ENCODE assay signal across 8 mouse cellular contexts in genomic region chr11:6065046-6065521, GRCm38 (mm10). TPM values are rescaled to one million over a fixed set of nuclear protein-coding genes. Genes with fewer than 3 reads are reported as not detected.
A peak's percentile ranks its signal among the peaks of the same experiment; 100 is the strongest.
DNase-seq lines count a peak whose midpoint lies in the region; ATAC-seq and TF ChIP-seq lines count a peak whose summit lies in the region.

No protein-coding gene starts in this region.

- H3K4me1 ChIP-seq in cerebellum, adult 2 months (ENCODE audit: control insufficient read depth, insufficient read depth, low read length) = peaks cover 25% of the 10 kb centered on the region
- H3K4me1 ChIP-seq in forebrain, embryonic 12.5 days = peaks cover 27% of the 10 kb centered on the region
- peaks cover 26% of the 10 kb centered on the region for H3K4me1 ChIP-seq in limb, embryonic 15.5 days
- peaks cover 11% of the 10 kb centered on the region; the same call in 1 of the 2 replicates for H3K4me1 ChIP-seq in stomach, embryonic 16.5 days (ENCODE audit: control insufficient read depth, insufficient read depth, low read length)

- H3K27me3 ChIP-seq in cerebellum, adult 2 months (ENCODE audit: control insufficient read depth, insufficient read depth, low read length) = no peaks in the 10 kb centered on the region
- peaks cover 88% of the 10 kb centered on the region for H3K27me3 ChIP-seq in forebrain, embryonic 12.5 days
- peaks cover 90% of the 10 kb centered on the region for H3K27me3 ChIP-seq in limb, embryonic 15.5 days
- peaks cover 68% of the 10 kb centered on the region for H3K27me3 ChIP-seq in stomach, embryonic 16.5 days (ENCODE audit: control insufficient read depth, insufficient read depth, low read length)

- no peaks in the 10 kb centered on the region for H3K36me3 ChIP-seq in forebrain, embryonic 12.5 days (replicated peaks)
- H3K36me3 ChIP-seq in limb, embryonic 15.5 days = no peaks in the 10 kb centered on the region
- H3K36me3 ChIP-seq in stomach, embryonic 16.5 days (ENCODE audit: control insufficient read depth, insufficient read depth, low read length) = no peaks in the 10 kb centered on the region

- peak; percentile 16 to 25 for DNase-seq in kidney, postnatal 4 days
- no peak for DNase-seq in kidney, adult 11 months
- DNase-seq in cerebellum, adult 2 months = peak; percentile 72 to 79
- no peak for DNase-seq in urinary bladder, postnatal 14 days (ENCODE audit: low spot score)

- peak overlapping the region; percentile 91 for H3K4me3 ChIP-seq in cerebellum, adult 2 months (replicated peaks; ENCODE audit: insufficient read depth, low read depth, low read length)
- H3K4me3 ChIP-seq in forebrain, embryonic 12.5 days (replicated peaks) = peak overlapping the region; percentile 51
- H3K4me3 ChIP-seq in limb, embryonic 15.5 days = peak overlapping the region; percentile 53
- H3K4me3 ChIP-seq in stomach, embryonic 16.5 days (replicated peaks; ENCODE audit: low read length) = peak overlapping the region; percentile 57

- peak; percentile 34 for ATAC-seq in forebrain, embryonic 12.5 days (ENCODE audit: low FRiP score)
- ATAC-seq in limb, embryonic 15.5 days (ENCODE audit: insufficient number of reproducible peaks, low FRiP score, low TSS enrichment, low read depth) = no peak
- peak; percentile 36; the same call in 1 of the 2 replicates for ATAC-seq in stomach, embryonic 16.5 days (ENCODE audit: insufficient read depth, low FRiP score)
- no peak for ATAC-seq in erythroid progenitor cell, adult 5-6 weeks (replicated peaks; ENCODE audit: low FRiP score, poor library complexity, severe bottlenecking)

- H3K27ac ChIP-seq in cerebellum, adult 2 months (ENCODE audit: insufficient read depth, low read length) = peak overlapping the region; percentile 98
- 0 out of 2 replicates have a peak overlapping the region, but pooled peaks have one; percentile 25 for H3K27ac ChIP-seq in forebrain, embryonic 12.5 days
- no peak overlapping the region for H3K27ac ChIP-seq in limb, embryonic 15.5 days
- no peak overlapping the region for H3K27ac ChIP-seq in stomach, embryonic 16.5 days (ENCODE audit: low read length)

- 1% methylated on average over 49 of the region's 55 CpGs for WGBS in cerebellum, adult 2 months
- WGBS in forebrain, embryonic 12.5 days = 2% methylated on average over 55 of the region's 55 CpGs
- WGBS in limb, embryonic 15.5 days = under 1% methylated on average over 34 of the region's 55 CpGs
- WGBS in stomach, embryonic 16.5 days = under 1% methylated on average over 54 of the region's 55 CpGs

- peak overlapping the region; percentile 69 for H3K4me2 ChIP-seq in forebrain, embryonic 12.5 days
- peak overlapping the region; percentile 97 for H3K4me2 ChIP-seq in limb, embryonic 15.5 days
- peak overlapping the region; percentile 90 for H3K4me2 ChIP-seq in stomach, embryonic 16.5 days (ENCODE audit: low read depth, low read length)

- peak overlapping the region; percentile 55 for H3K9ac ChIP-seq in forebrain, embryonic 12.5 days
- 0 out of 2 replicates have a peak overlapping the region, but pooled peaks have one; percentile 12 for H3K9ac ChIP-seq in limb, embryonic 15.5 days
- peak overlapping the region; percentile 56 for H3K9ac ChIP-seq in stomach, embryonic 16.5 days (ENCODE audit: low read length)

- TF ChIP-seq CTCF in cerebellum, adult 2 months (IDR thresholded peaks at IDR 0.05; ENCODE audit: borderline replicate concordance, insufficient read depth, low read depth, low read length) = no peak

- TF ChIP-seq POLR2A in cerebellum, adult 2 months (IDR thresholded peaks at IDR 0.05; ENCODE audit: borderline replicate concordance, insufficient read depth, low read length) = no peak

- no peaks in the 10 kb centered on the region for H3K9me3 ChIP-seq in forebrain, embryonic 12.5 days
- H3K9me3 ChIP-seq in limb, embryonic 15.5 days = no peaks in the 10 kb centered on the region
- no peaks in the 10 kb centered on the region for H3K9me3 ChIP-seq in stomach, embryonic 16.5 days (replicated peaks; ENCODE audit: control insufficient read depth, low read length)

RNA-seq across cellular contexts. Expression of gene Camk2b, which starts 1.1 kb away (rescaled TPM):
- polyA plus RNA-seq in cerebellum, adult 2 months (2012; rRNA removed) = 479 and 518 TPM in 2 replicates
- 11.0 and 11.7 TPM in 2 replicates for polyA plus RNA-seq in forebrain, embryonic 12.5 days (2016; fragmentation: Nextera tagmentation; extraction: Ambion mirVana)
- polyA plus RNA-seq in limb, embryonic 15.5 days (2015; fragmentation: Nextera tagmentation; extraction: Ambion mirVana) = 2.6 and 4.4 TPM in 2 replicates
- polyA plus RNA-seq in stomach, embryonic 16.5 days (2015; fragmentation: Nextera tagmentation; extraction: Ambion mirVana) = 4.5 and 6.0 TPM in 2 replicates
- total RNA-seq in erythroid progenitor cell, adult 5-6 weeks (2015; ENCODE audit: low replicate concordance) = not detected in 2 replicates
- 0.77 TPM in 1 of 2 replicates, not detected in the other for total RNA-seq in erythroid progenitor cell, adult 5-6 weeks (2017; ENCODE audit: low replicate concordance)

Comparison
In these comparisons a context has a peak if more than half of its experiments do, and no peak if none do; other contexts are left out.
1. DNase-seq: peak in kidney, postnatal 4 days (2 of 2) and cerebellum, adult 2 months (2 of 2); none in kidney, adult 11 months (single experiment) and urinary bladder, postnatal 14 days (single experiment).
2. H3K27ac ChIP-seq: peak in cerebellum, adult 2 months (single experiment) and forebrain, embryonic 12.5 days (single experiment); none in limb, embryonic 15.5 days (single experiment) and stomach, embryonic 16.5 days (single experiment).
3. ATAC-seq: peak in forebrain, embryonic 12.5 days (single experiment) and stomach, embryonic 16.5 days (single experiment); none in limb, embryonic 15.5 days (single experiment) and erythroid progenitor cell, adult 5-6 weeks (single experiment).
4. RNA of gene Camk2b, which starts 1.1 kb away (polyA plus RNA-seq): 479 to 518 TPM in cerebellum, adult 2 months; 11.0 to 11.7 TPM in forebrain, embryonic 12.5 days, 4.5 to 6.0 TPM in stomach, embryonic 16.5 days and 2.6 to 4.4 TPM in limb, embryonic 15.5 days; every median in the first group is over 10 times any median in the second.
5. Peak in every context shown above with its lines, with median percentiles within 50 percentile points of each other: H3K4me3 ChIP-seq, H3K4me2 ChIP-seq and H3K9ac ChIP-seq.